Mouse (Mus musculus) embryo, embryonic 11.5 days (tissue): ENCODE measurements around the gene Tmem201.

ENCODE experiments used
- DNase-seq: peaks from one replicate; pipeline ENCODE4 v3.0.0-alpha.2; 2012; ENCODE audit warnings: low read depth, low spot score

Tmem201 gene

DNA sequence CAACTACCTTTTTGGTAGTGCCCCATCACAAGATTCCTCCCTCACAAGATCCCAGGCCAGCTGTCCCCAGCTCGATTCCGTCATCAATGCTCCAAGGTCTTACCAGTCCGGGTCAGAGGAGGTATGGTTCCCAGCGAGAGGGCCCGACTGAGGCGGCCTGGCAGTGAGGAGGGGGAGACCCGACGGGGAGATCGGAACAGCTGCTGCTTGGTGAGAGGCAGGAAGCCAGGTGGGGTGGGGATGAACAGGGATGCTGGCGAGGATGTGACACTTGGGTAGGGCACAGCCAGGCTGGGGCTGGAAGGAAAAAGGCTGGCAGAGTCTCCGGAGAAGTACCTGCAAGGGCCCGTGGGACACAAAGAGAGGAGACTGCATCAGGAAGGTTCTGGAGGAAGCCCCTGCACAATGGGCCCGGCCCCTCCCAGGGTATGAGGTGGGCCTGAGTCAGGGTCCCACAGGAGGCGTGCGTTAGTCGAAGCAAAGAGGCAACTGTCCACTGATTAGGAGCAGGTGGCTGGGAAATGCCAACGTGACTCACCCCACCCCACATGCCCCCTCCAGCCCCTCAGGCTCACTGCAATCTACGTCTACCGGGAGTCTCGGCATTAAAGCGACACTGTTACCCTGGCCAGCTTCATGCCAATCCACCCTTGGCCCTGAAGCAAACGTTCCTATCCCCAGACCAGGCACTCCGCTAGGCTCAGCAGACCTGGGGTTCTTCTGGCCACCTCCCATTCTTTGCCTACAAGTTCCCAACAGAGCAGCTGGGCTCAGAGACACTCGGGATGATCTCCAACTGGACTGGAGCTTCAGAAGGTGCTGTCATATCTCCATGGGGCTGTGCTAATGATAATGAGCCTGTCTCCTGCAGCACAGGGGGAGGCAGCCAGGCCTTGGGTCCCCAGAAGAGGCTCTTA, 15.5 kb downstream of the Tmem201 start:
- no peak for DNase-seq

DNA sequence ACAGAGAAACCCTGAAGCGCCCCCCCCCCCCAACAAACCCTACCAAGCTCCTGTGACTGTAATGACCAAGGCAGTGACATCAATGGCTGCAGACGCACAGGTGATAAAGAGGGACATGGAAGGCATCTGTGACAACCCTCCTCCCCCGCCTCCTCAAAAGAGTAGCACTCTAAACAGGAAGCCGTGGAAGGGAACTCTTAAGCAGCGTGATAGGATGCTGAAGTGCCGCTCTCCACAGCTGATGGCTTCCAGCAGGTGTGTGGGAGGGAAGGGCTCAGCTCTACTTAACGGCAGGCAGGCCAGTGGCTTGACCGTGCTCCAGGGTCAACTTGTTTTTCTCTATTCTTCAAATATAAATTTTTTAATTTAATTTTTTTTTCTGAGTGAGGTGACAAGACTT, 16.7 kb downstream of the Tmem201 start:
- no peak for DNase-seq

DNA sequence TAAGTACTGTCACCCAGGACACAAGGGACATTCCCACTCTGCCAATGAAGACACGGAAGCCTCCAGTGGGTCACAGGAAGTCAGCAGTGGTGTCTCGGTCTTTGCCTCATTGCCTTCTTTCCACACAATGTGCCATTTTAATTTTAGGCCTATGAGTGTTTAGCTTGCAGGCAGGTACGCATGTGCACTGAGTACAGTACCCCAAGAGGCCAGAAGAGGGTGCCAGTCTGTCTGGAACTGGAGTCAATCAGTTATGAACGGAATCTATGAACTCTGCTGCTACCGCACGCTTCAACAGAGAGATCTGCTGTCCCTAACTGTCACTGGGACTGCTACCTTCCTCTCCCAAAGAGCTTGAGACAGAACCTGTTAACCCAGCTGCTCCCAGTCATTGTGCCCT, 18.2 kb downstream of the Tmem201 start:
- DNase-seq: no peak

DNA sequence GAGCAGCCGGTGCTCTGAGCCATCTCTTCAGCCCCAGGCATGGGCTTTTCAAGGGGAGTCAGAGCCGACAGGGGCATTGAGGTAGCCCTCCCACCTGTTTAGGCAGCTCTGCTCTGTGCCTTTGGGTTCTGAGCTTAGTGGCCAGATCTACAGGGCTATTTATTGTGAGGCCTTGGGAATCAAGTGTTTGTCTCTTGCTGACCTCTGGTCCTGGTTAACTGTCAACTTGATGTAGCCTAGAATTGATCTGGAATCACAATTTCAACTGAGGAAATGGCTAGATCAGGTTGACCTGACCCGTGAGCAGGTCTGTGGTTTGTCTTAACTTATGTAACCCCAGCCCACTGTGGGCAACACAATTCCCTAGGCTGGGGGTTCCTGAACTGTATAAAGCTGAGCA, 23.3 kb downstream of the Tmem201 start:
- no peak for DNase-seq

DNA sequence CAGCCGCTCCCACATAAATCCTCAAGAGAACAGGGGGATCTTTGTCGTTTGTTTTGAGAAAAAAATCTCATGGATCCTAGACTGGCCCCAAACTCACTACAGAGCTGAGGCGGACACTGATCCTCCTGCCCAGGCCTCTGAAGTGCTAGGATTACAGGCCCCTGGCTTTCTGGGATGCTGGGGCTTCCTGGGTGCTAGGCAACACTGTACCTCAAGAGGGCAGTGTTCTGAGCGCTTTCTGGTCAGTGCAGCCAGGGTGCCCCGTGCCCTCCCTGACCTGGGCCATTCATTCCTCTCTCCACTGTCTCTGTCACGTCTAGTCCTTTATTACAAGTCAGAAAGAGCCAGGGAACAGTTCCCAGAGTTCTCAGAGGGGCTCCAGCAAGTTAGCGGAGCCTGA, 25.9 kb downstream of the Tmem201 start:
- DNase-seq: no peak

DNA sequence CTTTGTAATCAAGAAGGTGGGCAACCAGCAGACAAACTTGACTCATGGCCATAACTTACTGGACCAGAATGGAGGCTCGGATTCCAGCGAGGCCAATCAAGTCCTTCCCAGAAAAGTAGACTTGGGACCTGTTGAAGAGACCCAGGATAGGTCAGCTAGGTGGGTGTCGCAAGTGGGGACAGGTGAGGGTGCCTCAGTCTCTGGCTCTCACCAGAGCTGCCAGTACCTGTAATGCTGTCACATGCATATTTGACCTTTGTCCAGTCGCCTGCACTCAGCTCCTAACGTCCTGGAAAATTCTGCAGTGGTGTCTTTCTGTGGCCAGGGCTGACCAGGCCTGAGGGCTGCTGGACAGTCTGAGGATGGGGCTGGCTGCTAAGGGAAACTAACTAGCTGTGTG, 26.4 kb downstream of the Tmem201 start:
- no peak for DNase-seq

DNA sequence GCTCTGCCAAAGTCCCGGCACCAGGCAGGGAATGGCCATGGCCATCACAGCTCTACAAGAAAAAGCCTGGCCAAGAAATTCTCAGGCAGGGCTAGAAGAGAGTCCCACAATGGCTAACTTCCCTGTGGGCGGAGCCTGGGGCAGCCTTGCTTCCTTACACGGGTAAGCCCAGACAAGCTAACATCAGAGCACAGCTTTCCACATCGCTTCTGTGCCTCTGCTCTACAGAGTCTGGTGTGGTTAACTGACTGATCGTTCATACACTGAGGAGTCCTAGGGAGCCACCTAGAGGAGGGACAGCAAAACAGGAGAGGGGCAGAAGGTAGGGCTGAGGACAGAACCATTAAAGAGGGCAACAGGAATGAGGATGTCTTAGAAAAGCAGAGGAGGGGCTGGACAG, 27.3 kb downstream of the Tmem201 start:
- no peak for DNase-seq

DNA sequence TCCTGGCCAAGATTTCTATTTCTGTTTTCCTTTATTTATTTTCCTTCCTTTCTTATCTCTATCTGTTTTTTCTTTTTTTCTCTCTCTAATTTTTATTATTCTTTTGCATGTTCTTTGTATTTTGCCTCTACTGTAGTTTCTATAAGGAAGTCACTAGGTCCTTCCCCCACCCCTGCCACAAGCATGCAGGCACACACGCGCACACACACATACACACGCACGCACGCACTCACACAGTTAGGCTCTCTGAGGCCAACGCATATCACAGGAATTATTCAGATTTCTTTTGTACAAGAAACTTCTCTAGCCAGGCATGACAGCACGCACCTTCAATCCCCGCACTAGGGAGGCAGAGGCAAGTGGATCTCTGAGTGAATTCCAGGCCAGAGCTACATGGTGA, 31.9 kb downstream of the Tmem201 start:
- DNase-seq: no peak

DNA sequence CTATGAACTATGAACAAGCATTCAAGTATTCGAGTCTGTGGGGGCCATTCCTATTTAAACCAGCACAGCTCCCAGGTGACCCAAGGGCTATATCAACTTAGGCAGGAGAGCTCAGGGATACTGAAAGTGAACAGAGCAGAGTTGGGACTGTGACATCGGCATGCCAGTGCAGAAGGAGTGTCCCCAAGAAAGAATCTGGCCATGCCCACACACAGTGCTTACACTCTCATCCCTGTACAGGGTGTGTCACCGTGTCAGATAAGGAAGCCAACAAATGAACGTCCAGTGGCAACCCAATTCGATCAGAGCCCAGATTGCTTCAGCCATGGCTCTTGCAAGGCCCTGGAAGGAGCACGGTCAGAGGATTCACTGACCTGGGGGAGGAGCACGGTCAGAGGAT, 32.5 kb downstream of the Tmem201 start:
- no peak for DNase-seq

DNA sequence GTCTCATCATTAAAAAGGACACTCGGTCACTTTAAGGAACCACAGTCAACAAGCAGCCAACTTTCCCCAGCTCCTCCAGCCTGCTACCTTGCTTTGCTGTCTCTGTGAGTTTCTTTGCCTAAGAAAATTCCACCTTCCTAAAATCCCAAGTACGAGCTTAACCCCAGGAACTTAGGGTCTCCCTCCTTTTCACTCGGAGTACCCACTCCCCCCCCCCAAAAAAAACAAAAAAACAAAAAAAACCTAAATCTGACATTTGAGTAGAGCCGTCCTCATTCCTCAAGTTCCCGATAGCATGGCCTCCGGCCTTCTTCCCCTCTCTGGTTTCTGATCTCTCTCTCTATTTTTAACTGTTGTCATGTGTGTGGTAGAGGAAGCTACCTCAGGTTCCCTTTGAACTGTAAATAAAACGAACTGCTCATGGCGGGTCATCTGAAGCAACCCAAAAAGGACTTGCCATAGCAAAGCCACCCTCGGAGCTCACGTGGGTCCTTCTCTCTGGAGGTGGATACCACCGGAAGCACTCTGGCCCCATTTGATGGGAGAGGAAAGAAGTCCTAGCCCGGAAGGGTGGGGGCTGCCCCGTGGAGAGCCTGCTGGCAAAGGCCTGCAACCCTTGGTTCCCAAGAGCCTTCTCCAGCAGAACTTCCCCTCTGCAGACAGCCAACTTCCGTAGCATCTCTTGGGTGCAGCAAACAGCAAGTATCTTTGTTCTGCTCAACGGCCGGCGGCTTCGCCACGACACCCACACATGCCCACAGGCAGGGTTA, 35.4 kb downstream of the Tmem201 start, which contains the start of gene Pik3cd:
Pik3cd (minus strand) TSS at position 362 of the 770 bp plus-strand sequence.
- DNase-seq: no peak

DNA sequence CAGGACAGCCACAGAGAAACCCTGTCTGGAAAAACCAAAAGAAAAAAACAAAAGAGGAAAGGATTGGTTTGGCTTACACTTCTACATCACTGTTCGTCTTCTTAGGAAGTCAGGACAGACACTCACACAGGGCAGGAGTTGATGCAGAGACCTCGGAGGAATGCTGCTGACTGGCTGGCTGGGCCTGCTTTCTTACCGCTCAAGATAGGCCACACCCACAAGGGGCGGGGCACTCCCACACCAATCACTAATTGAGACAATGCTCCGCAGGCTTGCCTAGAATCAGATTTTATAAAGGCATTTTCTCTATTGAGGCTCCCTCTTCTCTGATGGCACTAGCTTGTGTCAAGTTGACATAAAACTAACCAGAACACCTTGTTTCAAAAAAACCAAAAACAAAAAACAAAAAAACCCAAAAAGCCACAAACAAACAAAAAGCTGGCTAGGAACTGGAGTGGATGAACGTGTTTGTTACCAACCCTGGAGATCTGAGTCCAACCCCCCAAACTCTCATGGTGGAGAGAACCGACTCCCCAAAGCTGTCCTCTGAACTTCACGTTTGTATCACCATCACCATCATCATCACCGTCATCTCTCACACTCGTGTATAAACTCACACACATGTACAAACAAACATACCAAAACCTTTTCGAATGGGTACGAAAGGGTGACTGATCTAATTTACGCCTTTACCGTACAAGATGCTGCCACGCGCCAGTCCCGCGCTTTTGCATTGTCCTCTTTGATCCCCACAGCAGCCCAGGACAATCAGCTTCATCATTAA, 36.2 kb downstream of the Tmem201 start:
- DNase-seq: no peak

DNA sequence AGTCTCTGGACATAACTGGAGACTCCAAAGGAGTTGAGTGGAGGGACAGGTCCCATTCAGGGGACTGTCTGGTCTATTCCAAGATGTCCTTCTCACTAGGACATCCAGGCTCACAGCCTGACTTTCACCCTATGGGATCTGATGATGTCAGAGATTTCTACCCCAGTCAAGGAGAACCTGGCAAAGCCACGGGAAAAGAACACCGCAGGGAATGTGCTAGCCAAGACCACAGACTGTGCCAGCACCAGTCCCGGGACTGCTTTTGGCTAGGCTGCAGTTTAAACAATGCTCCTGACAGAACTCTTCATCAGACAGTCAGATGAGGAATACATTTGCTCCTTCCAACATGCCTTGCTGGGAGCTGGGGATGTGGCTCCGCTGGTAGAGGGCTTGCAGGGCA, 37.9 kb downstream of the Tmem201 start:
- DNase-seq: no peak

DNA sequence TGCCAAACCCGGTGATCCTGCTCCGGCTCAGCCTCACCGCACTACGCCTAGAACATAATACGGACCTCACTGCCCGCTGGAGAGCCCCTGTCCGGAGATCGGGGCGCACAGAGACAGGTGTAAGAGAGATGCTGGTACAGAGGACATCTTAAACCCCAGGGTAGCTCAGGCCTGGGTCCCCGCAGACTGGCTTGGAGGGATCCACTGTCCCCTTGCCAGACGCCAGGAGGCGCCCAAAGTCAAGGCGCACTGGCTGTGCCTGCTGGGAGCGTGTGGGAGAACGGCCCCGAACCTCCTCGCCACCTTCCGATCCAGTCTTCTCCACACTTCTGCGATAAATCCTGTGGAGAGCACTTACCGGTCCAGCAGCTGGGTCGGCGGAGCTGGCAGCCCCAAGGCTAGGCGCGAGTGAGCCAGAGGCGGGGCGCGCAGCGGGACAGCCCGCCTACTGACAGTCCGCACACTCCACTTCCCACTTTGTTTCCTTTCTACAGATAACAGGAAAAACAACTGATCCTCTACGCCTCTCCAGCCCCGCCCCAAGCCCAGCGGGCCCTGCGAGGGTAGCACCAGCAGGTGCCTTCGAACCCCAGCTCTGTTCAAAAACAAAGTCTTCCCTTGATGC, 39.5 kb downstream of the Tmem201 start:
- no peak for DNase-seq

DNA sequence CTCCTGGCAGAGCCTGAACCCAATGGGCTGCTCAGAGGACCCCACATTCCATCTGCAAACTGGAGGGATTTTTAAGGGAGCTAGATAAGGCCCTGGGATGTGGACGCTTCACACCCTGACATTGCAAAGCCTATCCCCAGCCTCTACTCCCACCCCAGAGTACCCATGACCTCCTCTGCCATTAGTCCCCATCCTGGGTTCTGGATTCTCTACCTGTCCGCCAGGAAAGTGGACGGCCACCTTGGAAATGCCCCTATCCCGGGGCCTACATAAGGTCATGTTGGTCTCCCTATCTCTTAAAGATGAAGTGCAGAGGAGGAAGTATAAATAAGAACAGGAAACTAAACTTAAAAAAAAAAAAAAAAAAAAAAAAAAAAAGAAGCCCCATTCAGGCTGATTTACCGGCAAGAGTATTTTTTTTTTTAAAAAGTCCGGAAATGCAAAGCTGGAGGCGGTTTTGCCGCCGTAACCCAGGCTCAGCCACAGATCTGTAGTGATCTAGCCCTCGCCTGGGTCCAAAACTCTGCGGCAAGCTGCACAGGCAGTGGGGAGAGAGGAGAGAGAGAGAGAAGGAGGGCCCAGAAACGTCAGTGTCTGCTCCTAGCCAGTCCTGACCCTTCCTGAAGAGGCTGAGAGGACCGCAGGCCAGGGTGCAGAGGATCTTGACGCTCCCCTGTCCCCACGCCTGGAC, 40.2 kb downstream of the Tmem201 start:
- no peak for DNase-seq

DNA sequence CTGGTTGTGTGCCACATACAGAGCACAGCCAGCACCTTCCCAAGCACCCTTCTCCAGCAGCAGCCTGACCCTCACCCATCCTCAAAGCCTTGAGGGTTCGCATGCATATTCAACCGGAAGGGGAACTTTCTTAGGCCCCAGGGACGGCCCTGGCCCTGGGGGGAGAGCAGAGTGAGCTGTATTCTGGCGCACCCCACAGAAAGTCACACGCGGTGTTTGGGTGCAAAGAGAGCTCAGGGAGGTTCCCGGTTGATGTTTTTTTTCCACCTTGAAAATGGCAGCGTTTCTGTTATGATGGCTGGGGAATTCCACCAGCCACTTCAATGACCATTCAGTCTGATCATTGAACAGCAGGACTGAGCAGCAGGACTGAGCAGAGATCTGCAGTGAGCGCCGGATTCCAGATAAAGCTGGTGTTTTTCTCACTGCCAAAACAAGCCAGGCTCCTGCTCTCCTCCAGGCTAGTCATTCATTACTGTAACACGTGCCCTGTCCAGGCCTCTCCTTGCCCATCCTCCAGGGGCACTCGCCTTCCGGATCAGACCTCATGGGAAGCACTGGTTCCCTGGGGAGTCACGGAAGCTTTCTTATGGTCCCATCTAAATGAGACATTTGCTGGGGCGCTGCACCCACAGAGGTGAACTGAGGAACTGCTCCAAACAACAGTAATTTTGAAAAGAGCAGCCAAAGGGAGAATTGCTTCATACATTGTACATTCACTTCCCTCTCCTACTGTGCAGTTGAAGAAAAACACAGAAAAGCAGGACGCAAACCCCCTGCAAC, 41.5 kb downstream of the Tmem201 start:
- DNase-seq: no peak

DNA sequence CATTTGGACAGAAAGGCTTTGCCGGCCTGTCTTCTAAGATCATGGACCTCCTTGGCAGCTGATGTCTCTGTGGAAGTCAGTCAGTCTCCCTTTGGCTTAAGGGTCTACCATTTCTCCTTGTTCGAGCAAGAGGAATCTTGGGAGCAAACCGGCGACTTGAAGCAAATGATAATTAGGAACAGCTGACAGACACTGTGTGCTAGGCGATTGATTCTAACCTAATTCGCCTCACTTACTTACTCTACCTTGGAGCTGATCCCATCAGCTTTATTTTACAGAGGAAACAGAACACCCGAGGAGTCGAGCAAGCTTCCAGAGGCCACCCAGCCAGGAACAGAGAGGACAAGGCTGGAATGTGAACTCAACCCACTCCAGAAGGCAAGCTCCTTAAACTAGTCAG, 46.5 kb downstream of the Tmem201 start:
- no peak for DNase-seq

DNA sequence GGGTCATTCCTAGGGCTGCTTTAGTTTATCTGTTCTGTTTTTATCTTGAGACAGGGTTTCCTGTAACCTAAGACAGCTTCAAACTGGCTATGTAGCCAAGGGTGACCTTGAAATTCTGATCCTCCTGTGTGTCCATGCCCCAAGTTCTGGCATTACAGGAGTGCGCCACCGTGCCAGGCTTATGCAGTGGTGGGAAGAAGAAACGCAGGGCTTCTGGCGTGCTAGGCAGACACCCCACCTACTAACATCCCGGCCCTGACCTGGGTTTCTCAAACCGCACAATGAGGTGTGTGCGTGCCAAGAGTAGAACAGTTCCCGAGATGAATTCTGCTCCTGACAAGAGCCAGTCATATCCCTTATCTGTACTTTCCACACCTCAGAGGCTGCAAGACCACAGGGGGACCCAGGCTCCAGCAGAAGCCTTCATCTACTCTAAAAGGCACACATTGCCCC, 47.0 kb downstream of the Tmem201 start:
- no peak for DNase-seq

DNA sequence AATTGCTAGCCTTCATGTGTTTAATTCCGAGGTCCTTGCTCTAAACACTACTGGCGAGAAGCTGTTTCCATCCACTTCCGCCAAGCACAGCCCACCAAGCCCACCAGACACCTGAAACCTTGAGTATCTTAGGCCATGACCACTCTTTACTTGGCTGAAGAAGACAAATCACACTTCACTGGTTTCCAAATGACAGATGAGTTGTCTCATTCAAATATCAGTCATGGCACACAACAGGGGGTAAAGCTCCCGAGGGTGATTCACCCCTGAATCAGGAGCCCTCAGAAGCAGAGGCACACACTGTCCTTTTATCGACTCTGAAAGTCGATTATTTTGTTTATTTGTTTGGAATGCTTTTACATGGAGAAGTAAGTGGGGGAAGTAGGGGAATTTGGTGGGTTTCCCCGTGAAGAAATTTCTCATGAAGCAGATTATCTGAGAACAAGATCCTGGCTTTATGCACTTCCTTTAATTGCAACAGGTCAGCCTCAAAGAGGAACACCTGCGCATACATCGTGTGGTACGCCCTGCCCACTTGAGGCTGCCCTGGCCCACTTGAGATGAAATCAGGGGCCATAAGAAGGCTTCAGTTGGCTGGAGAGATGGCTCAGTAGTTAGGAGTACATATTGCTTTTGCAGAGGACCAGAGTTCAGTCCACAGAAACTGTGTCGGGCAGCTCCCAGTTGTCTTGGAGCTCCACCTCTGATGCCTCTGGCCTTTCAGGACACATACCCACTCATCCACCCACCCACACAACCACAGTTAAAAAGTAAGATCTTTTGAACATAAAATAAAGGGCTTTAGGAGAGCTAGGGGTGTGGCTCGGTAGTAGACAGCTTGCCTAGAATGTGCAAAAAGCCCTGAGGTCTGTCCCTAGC, 47.8 kb downstream of the Tmem201 start:
- no peak for DNase-seq

DNA sequence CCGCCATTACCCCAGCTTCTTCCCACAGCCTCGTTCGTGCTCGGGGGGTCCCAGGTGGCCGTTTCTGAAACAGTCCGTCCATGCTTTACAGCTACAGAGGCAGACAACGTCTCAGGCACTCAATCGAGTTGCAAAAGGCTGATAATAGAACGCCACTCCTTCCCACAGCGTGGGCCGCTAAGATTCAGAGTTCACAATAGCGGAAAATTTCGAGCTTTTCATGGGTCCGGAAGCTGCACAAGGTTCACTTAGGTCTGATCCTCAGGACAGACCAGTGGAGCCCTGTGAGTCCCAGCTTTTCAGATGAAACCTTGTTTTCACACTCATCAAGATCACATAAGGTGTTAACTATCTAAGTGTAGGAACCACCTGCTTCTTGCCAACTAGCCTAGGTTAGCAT, 49.0 kb downstream of the Tmem201 start:
- no peak for DNase-seq
